Mouse (Mus musculus) macrophage (primary cell): ENCODE results near the gene Rsph3a. TPM values are rescaled to one million over a fixed set of nuclear protein-coding genes. Genes with fewer than 3 reads are reported as not detected.
"Not testable (repeated sequence)": the region's sequence is repeated elsewhere in the genome, so short reads cannot be mapped to it uniquely, and the experiment has no call there.

ENCODE experiments used
- H3K27ac ChIP-seq: fragments of 350-480 bp; formaldehyde crosslinking; 2 replicates; pipeline ENCODE4 v1.9.0; 2021
- H3K36me3 ChIP-seq: fragments of 350-480 bp; formaldehyde crosslinking; 2 replicates; pipeline ENCODE4 v1.9.0; 2021; ENCODE audit errors: inconsistent target
- H3K4me3 ChIP-seq: fragments of 350-480 bp; formaldehyde crosslinking; 2 replicates; pipeline ENCODE4 v1.9.0; 2021; ENCODE audit errors: inconsistent target
- H3K79me2 ChIP-seq: fragments of 350-480 bp; formaldehyde crosslinking; 2 replicates; pipeline ENCODE4 v1.9.0; 2021; ENCODE audit errors: inconsistent target
- WGBS: methylation state at CpG from one replicate; pipeline ENCODE4 v1.1.7; 2026; ENCODE audit warnings: inconsistent platforms; ENCODE audit not compliant: missing documents; 5-methylcytosine and 5-hydroxymethylcytosine counted together
- polyA plus RNA-seq: library from polyadenylated mRNA; stranded (reverse); fragments of 250-400 nt; gene quantifications from 3 replicates; pipeline ENCODE4 v1.2.4, GENCODE M21; 2018; ENCODE audit warnings: inconsistent platforms

Gene Rsph3a
- polyA plus RNA-seq, 1 experiment from 2014 or later, result 18.8 TPM

- H3K4me3 ChIP-seq, result no peak overlapping the region
- no peaks in the 10 kb centered on the region for H3K36me3 ChIP-seq
- no peak overlapping the region for H3K27ac ChIP-seq
- WGBS, result 98% methylated on average over 2 of the region's 2 CpGs
- H3K79me2 ChIP-seq, result no peaks in the 10 kb centered on the region
Observed at GRCm38 (mm10) chr17:7918355-7918754, 27.1 kb upstream of the Rsph3a start.

GRCm38 (mm10) chr17:7919209-7919608 is 26.2 kb upstream of the Rsph3a start:
- 91% methylated on average over 2 of the region's 2 CpGs for WGBS
- no peaks in the 10 kb centered on the region for H3K79me2 ChIP-seq

GRCm38 (mm10) chr17:7922564-7922963 is 22.9 kb upstream of the Rsph3a start:
- Histone ChIP-seq H3K4me3 (no peak overlapping the region), H3K27ac (no peak overlapping the region), H3K36me3 (no peaks in the 10 kb centered on the region), H3K79me2 (peaks cover 17% of the 10 kb centered on the region)
- WGBS, result 15% methylated on average over 5 of the region's 5 CpGs

More at GRCm38 (mm10) chr17:7919209-7919608, 26.2 kb upstream of the Rsph3a start:
- H3K4me3 ChIP-seq, result no peak overlapping the region
- H3K36me3 ChIP-seq, result no peaks in the 10 kb centered on the region
- no peak overlapping the region for H3K27ac ChIP-seq

- H3K4me3 ChIP-seq, result no peak overlapping the region
- H3K79me2 ChIP-seq, result peaks cover 33% of the 10 kb centered on the region
- peaks cover 5% of the 10 kb centered on the region for H3K36me3 ChIP-seq
- H3K27ac ChIP-seq, result no peak overlapping the region
- WGBS, result 94% methylated on average over 13 of the region's 13 CpGs
Observed at GRCm38 (mm10) chr17:7924185-7924725, 21.2 kb upstream of the Rsph3a start.

DNA sequence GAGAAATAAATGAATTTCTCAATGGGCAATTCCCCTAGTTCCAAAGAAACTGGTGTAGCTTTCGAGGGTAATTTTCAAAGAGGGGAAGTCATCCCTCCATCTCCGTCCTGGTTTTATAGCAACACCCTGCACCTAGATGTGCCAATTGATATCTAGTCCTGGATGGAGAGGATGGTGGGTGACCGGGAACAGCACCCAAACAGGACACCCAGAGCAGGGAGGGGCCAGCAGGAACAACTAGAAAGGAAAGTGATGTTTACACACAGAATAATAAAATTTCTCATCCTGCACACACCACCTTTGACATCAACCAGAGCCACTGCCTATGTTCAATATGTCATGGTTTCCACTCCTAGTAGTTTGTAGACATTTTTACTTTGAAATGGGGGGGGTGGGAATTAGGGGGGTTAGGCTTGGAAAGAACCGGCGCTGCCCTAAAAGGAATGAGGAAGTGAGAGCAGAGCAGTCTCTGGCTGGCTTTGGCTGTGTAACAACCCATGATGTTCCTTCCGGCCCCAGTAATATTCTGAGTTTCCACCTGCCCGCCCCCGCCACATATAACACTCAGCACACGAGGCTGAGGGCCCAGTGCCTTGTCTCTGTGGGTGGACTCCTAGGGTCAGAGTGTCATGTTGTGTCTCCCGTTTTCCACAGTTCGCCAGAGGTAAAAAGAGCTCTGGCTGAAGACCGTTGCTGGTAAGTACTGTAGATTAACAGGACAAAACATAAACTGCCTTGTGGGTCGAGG is 19.8 kb upstream of the Rsph3a start, which contains the start of gene Tagap:
Gene Tagap, plus strand, starts transcription at position 588 of the 748 bp plus-strand sequence.
- 8% methylated on average over 13 of the region's 13 CpGs for WGBS
- peaks cover 35% of the 10 kb centered on the region for H3K79me2 ChIP-seq
- peak within 1 kb of the TSS; percentile 49 for H3K4me3 ChIP-seq
- peak within 1 kb of the TSS; percentile 83 for H3K27ac ChIP-seq
- peaks cover 19% of the 10 kb centered on the region for H3K36me3 ChIP-seq

- 35% methylated on average over 23 of the region's 24 CpGs for WGBS
- Histone ChIP-seq H3K4me3 (peak overlapping the region; percentile 49; the same call in 1 of the 2 replicates), H3K27ac (0 out of 2 replicates have a peak overlapping the region, but pooled peaks have one; percentile 4), H3K36me3 (peaks cover 24% of the 10 kb centered on the region), H3K79me2 (peaks cover 35% of the 10 kb centered on the region)
Observed at GRCm38 (mm10) chr17:7927582-7928535, 17.6 kb upstream of the Rsph3a start.

DNA sequence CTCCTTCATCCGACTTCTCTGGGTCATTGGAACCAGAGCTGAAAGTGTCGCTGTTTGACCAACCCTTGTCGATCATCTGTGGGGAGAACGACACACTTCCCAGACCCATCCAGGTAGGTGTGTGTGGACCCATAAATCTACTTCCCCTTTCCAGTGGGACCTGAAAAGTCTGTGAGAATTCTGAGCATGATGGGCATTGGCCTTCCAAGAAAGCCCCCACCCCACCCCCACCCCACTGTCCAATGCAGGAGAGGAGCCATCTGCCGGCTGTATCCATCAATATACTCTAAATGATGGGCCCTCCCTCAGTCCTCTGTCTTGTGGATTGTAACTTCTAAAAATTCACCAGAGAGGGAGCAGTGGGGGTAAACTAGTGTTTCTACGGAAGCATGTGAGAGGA is 16.8 kb upstream of the Rsph3a start:
- Histone ChIP-seq H3K36me3 (peaks cover 24% of the 10 kb centered on the region), H3K4me3 (no peak overlapping the region), H3K79me2 (peaks cover 35% of the 10 kb centered on the region), H3K27ac (no peak overlapping the region)
- 97% methylated on average over 6 of the region's 6 CpGs for WGBS

GRCm38 (mm10) chr17:7929279-7929678 is 16.1 kb upstream of the Rsph3a start:
- no peak overlapping the region for H3K27ac ChIP-seq
- peaks cover 35% of the 10 kb centered on the region for H3K79me2 ChIP-seq
- H3K4me3 ChIP-seq, result no peak overlapping the region
- peaks cover 24% of the 10 kb centered on the region for H3K36me3 ChIP-seq
- 91% methylated on average over 7 of the region's 8 CpGs for WGBS

DNA sequence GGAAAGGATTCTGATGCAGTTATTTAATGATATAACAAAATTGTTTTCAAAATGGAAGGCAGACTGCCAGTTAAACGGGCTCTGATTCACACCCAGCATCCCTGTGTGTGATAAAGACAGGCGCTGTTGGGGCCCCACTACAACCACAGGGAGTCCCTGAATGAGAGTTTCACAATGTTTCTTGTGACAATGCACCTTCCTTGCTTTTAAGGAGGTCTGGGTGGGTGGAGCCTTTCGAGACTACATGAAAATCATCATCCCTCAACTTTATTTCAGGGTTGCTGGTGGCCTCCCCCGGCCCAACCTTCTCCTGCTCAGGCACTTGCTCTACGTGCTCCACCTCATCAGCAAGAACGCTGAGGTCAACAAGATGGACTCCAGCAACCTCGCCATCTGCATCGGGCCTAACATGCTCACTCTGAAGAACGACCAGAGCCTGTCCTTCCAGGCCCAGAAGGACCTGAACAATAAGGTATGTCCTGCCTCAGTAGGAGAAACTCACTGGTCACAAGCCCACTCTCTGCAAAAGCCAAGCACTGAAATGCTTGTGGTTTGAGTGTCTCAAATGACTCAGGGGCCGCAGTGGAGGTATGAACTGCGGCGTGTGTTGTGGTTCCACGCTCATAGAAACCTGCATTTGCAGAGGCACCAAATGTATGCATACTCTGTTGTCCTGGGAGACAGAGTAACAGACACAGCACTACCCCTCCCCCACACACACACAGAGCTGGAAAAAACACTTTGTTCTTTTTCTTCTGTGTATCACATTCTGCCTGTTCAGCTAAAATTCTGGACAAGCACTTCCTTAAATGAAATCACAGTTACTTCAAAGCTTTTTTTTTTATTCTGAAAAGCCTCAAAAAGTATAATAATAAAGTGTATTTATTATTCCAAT is 14.1 kb upstream of the Rsph3a start:
- Histone ChIP-seq H3K79me2 (peaks cover 30% of the 10 kb centered on the region), H3K36me3 (peaks cover 24% of the 10 kb centered on the region), H3K4me3 (no peak overlapping the region), H3K27ac (0 out of 2 replicates have a peak overlapping the region, but pooled peaks have one; percentile 9)
- WGBS, result 82% methylated on average over 13 of the region's 13 CpGs

DNA sequence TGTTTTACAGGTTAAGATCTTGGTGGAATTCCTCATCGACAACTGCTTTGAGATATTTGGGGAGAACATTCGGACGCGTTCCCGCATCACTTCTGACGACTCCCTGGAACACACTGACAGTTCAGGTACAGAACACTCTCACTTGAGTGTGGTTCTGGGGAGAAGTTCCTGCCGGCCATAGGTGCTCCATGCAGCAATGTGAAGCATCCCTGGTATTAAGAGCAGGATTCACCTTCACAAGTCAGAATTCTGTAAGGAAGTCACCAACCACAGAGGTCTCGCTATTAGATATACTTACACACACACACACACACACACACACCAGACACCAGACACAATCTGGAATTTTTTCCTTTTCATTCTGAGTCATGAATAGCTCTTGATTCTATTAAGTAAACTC is 13.3 kb upstream of the Rsph3a start:
- not testable (repeated sequence) for H3K4me3 ChIP-seq, H3K27ac ChIP-seq
- WGBS, result no CpG with 5 or more reads among the region's 8 CpGs
- H3K36me3 ChIP-seq, result peaks cover 24% of the 10 kb centered on the region
- peaks cover 22% of the 10 kb centered on the region; the same call in 1 of the 2 replicates for H3K79me2 ChIP-seq

DNA sequence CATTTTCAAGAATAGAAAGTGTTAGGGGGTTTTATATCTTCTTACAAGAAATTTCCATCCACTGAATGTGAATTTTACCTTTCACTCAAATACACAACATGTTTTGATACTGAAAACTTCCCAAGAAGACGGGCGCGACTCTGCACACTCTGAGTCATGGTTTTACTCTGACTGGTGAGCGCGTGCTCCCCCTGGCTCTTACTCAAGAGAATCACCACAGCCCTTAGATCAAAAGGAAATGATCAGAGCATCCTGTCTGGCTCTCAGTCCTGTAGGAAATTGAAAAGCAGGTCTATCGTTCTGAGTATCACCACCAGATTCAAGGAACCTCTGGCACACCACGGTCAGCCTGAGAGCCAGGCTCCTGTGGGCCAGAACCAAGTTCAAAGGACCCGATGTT is 5.8 kb upstream of the Rsph3a start:
- Histone ChIP-seq H3K4me3 (no peak overlapping the region), H3K79me2 (no peaks in the 10 kb centered on the region), H3K27ac (no peak overlapping the region), H3K36me3 (no peaks in the 10 kb centered on the region)
- 13% methylated on average over 8 of the region's 8 CpGs for WGBS

DNA sequence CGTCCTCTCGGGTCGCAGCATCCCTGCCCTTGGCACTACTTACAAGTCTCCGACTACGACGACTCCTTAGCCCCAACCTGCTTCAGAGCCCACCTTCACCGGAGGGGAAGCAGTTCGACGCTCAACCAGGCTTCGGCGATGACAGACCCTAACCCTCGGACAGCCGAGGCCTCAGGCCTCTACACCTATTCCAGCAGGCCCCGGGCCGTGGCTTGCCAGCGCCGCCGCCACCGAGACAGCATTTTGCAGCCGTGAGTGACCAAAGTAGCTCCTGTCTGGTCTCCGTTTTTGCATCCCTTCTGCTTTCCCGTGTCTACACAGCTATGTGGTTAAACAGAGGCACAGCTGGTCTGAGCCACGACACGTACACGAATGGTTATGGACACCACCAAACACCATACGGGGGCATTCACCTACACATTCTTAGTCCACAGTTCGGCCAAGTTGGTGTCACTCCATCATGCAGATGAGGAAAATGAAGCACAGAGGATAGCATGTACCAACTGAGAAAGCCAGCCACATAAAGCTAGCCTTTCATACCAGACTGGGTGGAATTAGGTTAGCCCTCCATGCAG is 726 bp downstream of the Rsph3a start:
- H3K4me3 ChIP-seq, result peak overlapping the region; percentile 40
- 0% methylated on average over 2 of the region's 27 CpGs for WGBS
- H3K27ac ChIP-seq, H3K36me3 ChIP-seq, H3K79me2 ChIP-seq: not testable (repeated sequence)

DNA sequence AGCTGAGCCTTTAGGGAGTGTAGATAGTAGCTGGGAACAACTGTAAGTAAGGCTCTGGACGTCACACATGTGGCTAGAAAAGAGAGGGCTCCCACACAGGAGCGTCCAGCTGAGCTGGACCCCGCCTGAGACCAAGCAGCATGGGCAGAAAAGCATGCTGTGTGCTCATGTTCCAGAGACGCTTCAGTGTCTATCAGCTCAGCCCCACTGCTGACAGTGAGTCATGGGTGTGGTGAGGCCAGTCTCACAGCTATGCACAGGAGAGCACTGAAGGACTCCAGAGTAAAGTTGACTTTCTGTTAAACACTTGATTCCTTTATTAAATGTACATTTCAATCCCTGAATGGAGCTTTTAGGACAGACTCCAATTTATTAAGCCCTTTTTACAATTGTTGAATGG is 5.9 kb downstream of the Rsph3a start:
- not testable (repeated sequence) for H3K79me2 ChIP-seq, H3K36me3 ChIP-seq, H3K27ac ChIP-seq, H3K4me3 ChIP-seq
- WGBS, result no CpG with 5 or more reads among the region's 4 CpGs
